Mouse (Mus musculus) cerebellum, adult 2 months (tissue): ENCODE measurements around the gene Aip.

ENCODE experiments used
- CTCF ChIP-seq: fragments of 200-500 bp; IDR thresholded peaks from 2 replicates; pipeline ENCODE4 v1.5.1; 2011; ENCODE audit warnings: low read depth, mild to moderate bottlenecking, control low read depth, low read length, moderate library complexity, borderline replicate concordance; ENCODE audit not compliant: insufficient read depth
- POLR2A ChIP-seq: fragments of 200-500 bp; IDR thresholded peaks from 2 replicates; pipeline ENCODE4 v1.6.1; 2011; ENCODE audit warnings: low read length, control low read depth, borderline replicate concordance; ENCODE audit not compliant: insufficient read depth

DNA sequence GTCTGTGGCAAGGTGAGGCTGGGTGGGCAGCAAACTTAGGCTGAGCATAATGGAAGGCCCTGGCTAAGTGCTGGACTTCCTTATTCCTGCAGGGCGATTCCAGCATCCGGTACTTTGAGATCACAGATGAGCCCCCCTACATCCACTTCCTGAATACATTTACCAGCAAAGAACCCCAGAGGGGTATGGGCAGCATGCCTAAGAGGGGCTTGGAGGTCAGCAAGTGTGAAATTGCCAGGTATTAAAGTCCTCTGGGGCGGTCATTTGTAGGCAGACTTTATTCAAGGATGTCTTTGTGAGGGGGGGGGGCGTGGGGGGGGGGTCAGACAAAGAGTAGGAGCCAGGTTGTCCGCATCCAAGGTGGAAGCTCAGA is 25.8 kb upstream of the Aip start:
- TF ChIP-seq CTCF (no peak), POLR2A (no peak)
